ENCODE assay signal across 9 mouse cellular contexts in the genomic region with DNA sequence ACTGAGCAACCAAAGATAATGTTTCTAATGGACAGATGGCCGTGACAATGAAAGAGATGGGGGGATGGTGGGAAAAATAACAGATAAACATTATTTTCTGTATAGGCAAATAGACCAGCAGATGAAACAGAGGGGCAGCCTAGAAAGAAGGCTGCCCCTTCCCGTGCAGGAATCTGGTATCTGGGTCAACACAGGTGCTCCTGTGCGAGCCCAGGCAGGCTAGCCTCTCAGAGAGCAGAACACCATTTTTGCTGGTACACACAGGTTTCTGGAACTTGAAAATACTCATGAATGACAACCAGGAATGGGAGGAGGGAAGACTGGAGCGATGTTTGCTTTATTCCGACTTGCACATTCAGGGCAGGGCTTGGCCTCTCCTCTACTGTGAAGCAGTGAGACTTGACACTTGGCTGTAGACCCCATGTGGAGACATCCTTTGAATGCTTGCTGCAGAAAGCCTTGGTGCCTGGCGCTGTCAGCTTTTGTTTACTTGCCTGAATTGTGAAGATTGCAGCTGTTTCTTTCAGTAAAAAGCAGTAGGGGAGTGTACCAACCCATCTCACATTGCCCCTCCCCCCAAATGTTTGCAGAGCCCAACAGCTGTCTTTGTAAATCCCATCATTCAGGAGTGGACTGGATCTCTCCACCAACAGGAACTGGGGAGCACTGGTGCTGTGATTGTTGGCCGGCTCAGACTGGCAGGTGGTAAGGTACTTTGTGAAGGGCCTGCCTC.
DNase-seq lines count a peak whose midpoint lies in the region; ATAC-seq and TF ChIP-seq lines count a peak whose summit lies in the region.
"Had no signal": no experiment of that assay in that cellular context is flagged by ENCODE, and none has a peak within 500 bp of the region (broad histone marks: within the 10 kb centered on the region; RNA-seq: fewer than 3 reads in every experiment).

No protein-coding gene starts in this region.

- peak overlapping the region; percentile 56 for H3K27ac ChIP-seq in forebrain, embryonic 16.5 days (ENCODE audit: low read length)
- peak overlapping the region; percentile 44 for H3K27ac ChIP-seq in lung, embryonic 15.5 days
- no peak overlapping the region; the same call in 1 of the 2 replicates for H3K27ac ChIP-seq in thymus, adult 2 months (ENCODE audit: control insufficient read depth, insufficient read depth, low read length)

- no peaks in the 10 kb centered on the region for H3K36me3 ChIP-seq in forebrain, embryonic 16.5 days (ENCODE audit: control insufficient read depth, insufficient read depth)
- no peaks in the 10 kb centered on the region for H3K36me3 ChIP-seq in lung, embryonic 15.5 days
- H3K36me3 ChIP-seq in thymus, adult 2 months (ENCODE audit: control insufficient read depth, insufficient read depth, low read length): no peaks in the 10 kb centered on the region

- H3K4me3 ChIP-seq in forebrain, embryonic 16.5 days (replicated peaks; ENCODE audit: low read length): no peak overlapping the region
- H3K4me3 ChIP-seq in lung, embryonic 15.5 days: no peak overlapping the region
- H3K4me3 ChIP-seq in thymus, adult 2 months (ENCODE audit: control insufficient read depth, insufficient read depth, low read length): no peak overlapping the region

- DNase-seq in kidney, postnatal 10 days: peak; percentile 63
- no peak for DNase-seq in kidney, adult 18-20 months
- DNase-seq in cerebellum, adult 18-20 months: peak; percentile 39 to 43
- peak; percentile 16 for DNase-seq in retina, postnatal 7 days (ENCODE audit: low read depth, low spot score)
- no peak for DNase-seq in thymus, postnatal 0 days (ENCODE audit: low spot score)
- no peak for DNase-seq in thymus, adult 2 months

- no peaks in the 10 kb centered on the region for H3K27me3 ChIP-seq in forebrain, embryonic 16.5 days (replicated peaks; ENCODE audit: control insufficient read depth, insufficient read depth, low read length)
- H3K27me3 ChIP-seq in lung, embryonic 15.5 days: no peaks in the 10 kb centered on the region
- no peaks in the 10 kb centered on the region for H3K27me3 ChIP-seq in thymus, adult 2 months (ENCODE audit: control insufficient read depth, insufficient read depth, low read length)
- H3K27me3 ChIP-seq: Patski had no signal

- WGBS in forebrain, embryonic 16.5 days: 13% methylated on average over 7 of the region's 7 CpGs
- 11% methylated on average over 7 of the region's 7 CpGs for WGBS in lung, embryonic 15.5 days
- 86% methylated on average over 7 of the region's 7 CpGs for WGBS in thymus, adult 2 months

- TF ChIP-seq POLR2A in thymus, adult 2 months (IDR thresholded peaks at IDR 0.05; ENCODE audit: control insufficient read depth, extremely low read depth, insufficient read depth, low read length, poor library complexity): no peak

- H3K4me2 ChIP-seq in forebrain, embryonic 16.5 days (ENCODE audit: low read length): no peak overlapping the region
- peak overlapping the region; percentile 20; the same call in 1 of the 2 replicates for H3K4me2 ChIP-seq in lung, embryonic 15.5 days

- peak; percentile 90 for ATAC-seq in forebrain, embryonic 16.5 days
- peak; percentile 90 for ATAC-seq in lung, embryonic 15.5 days (ENCODE audit: borderline replicate concordance, extremely low read depth, low FRiP score, low TSS enrichment)
- ATAC-seq: Patski had no signal

- H3K4me1 ChIP-seq in forebrain, embryonic 16.5 days (replicated peaks; ENCODE audit: control insufficient read depth, insufficient read depth, low read length): peaks cover 8% of the 10 kb centered on the region
- peaks cover 21% of the 10 kb centered on the region for H3K4me1 ChIP-seq in lung, embryonic 15.5 days
- H3K4me1 ChIP-seq in thymus, adult 2 months (replicated peaks; ENCODE audit: control insufficient read depth, insufficient read depth, low read length): 0 out of 2 replicates have a peak, but pooled peaks cover 5% of the 10 kb centered on the region

- H3K9ac ChIP-seq in forebrain, embryonic 16.5 days (replicated peaks; ENCODE audit: low read depth, low read length): no peak overlapping the region
- H3K9ac ChIP-seq in lung, embryonic 15.5 days: no peak overlapping the region

- no peak for TF ChIP-seq CTCF in thymus, adult 2 months (IDR thresholded peaks at IDR 0.05; ENCODE audit: borderline replicate concordance, control insufficient read depth, extremely low read depth, insufficient read depth, low read length, poor library complexity)

- H3K9me3 ChIP-seq in forebrain, embryonic 16.5 days (ENCODE audit: control insufficient read depth, low read length): 0 out of 2 replicates have a peak, but pooled peaks cover 2% of the 10 kb centered on the region
- H3K9me3 ChIP-seq in lung, embryonic 15.5 days: no peaks in the 10 kb centered on the region

Comparison
In these comparisons a context has a peak if more than half of its experiments do, and no peak if none do; other contexts are left out.
1. DNase-seq: peak in kidney, postnatal 10 days (single experiment), cerebellum, adult 18-20 months (2 of 2) and retina, postnatal 7 days (single experiment); none in kidney, adult 18-20 months (single experiment), thymus, postnatal 0 days (single experiment) and thymus, adult 2 months (single experiment).